Mouse (Mus musculus): ENCODE measurements around the gene Nup50.

DNA sequence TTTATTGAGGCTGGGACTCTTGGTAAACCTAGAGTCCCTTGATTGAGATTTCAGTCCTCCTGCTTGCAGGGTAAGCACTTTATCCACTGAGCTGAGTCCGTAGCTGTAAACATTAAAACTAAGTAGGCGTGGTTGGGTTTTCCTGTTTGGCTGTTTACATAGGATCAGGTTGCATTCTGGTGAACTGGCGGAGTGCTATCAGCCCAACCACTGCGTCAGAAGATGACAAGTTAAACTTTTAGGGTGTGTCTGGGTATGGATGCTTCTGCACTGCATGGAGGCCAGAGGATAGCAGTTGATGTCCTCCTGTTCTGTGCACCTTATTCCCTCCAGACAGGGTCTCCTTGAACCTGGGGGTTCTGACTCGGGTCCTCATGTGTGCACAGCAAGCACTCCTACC, 9.1 kb downstream of the Nup50 start:
- TF ChIP-seq CTCF (IDR thresholded peaks at IDR 0.05 in 2 of 3, conservative IDR thresholded peaks at IDR 0.05 in 1 of 3; ENCODE audit: control insufficient read depth in 1 of 3, insufficient read depth in 1 of 3, low read depth in 2 of 3, low read length in 3 of 3, poor library complexity in 1 of 3, severe bottlenecking in 1 of 3) = no peak
- TF ChIP-seq POLR2A (IDR thresholded peaks at IDR 0.05; ENCODE audit: control insufficient read depth in 1 of 2, insufficient read depth in 1 of 2, low read depth in 1 of 2, low read length in 2 of 2, poor library complexity in 1 of 2) = no peak
- TF ChIP-seq EP300 (IDR thresholded peaks at IDR 0.05; ENCODE audit: low read depth in 1 of 2, low read length in 2 of 2) = no peak
- no peak for TF ChIP-seq MYC (IDR thresholded peaks at IDR 0.05; ENCODE audit: low read depth, low read length)
- peak; percentile 25; the same call in 1 of the 2 replicates for TF ChIP-seq ETS1 (IDR thresholded peaks at IDR 0.05; ENCODE audit: low read depth, low read length)
- no peak for TF ChIP-seq ZC3H11A (IDR thresholded peaks at IDR 0.05; ENCODE audit: low read depth, low read length)
- no peak for TF ChIP-seq TBP (IDR thresholded peaks at IDR 0.05; ENCODE audit: low read depth, low read length)
- no peak for TF ChIP-seq TCF12 (IDR thresholded peaks at IDR 0.05; ENCODE audit: low read depth, low read length)
- TF ChIP-seq RAD21 (IDR thresholded peaks at IDR 0.05; ENCODE audit: low read depth, low read length) = no peak
- no peak for TF ChIP-seq CHD2 (IDR thresholded peaks at IDR 0.05; ENCODE audit: low read length)
- TF ChIP-seq ZMIZ1 (IDR thresholded peaks at IDR 0.05; ENCODE audit: low read depth, low read length) = no peak
- TF ChIP-seq ELF1 (IDR thresholded peaks at IDR 0.05; ENCODE audit: low read depth, low read length) = no peak
- TF ChIP-seq MAZ (IDR thresholded peaks at IDR 0.05; ENCODE audit: low read depth, low read length) = no peak
